Mouse (Mus musculus): ENCODE data around the gene Hsd11b2. TPM values are rescaled to one million over a fixed set of nuclear protein-coding genes. Genes with fewer than 3 reads are reported as not detected.

The Hsd11b2 gene
- polyA plus RNA-seq, 1 experiment from 2014 or later, result 39.3 TPM

GRCm38 (mm10) chr8:105519591-105519990 lies 1.0 kb downstream of the Hsd11b2 start:
- peak overlapping the region; percentile 81 for H3K9ac ChIP-seq (replicated peaks; ENCODE audit: low read length)
- WGBS, result 5% methylated on average over 2 of the region's 2 CpGs
- peak overlapping the region; percentile 87 for H3K27ac ChIP-seq (ENCODE audit: low read length)
- no peaks in the 10 kb centered on the region for H3K27me3 ChIP-seq (ENCODE audit: insufficient read depth, low read length)
- ATAC-seq (ENCODE audit: low FRiP score, low TSS enrichment), result no peak
- peak overlapping the region; percentile 97 for H3K4me2 ChIP-seq (replicated peaks; ENCODE audit: low read depth, low read length)
- H3K36me3 ChIP-seq (ENCODE audit: insufficient read depth, low read length), result 0 out of 2 replicates have a peak, but pooled peaks cover 5% of the 10 kb centered on the region
- H3K4me3 ChIP-seq (ENCODE audit: low read length), result peak overlapping the region; percentile 69
- H3K9me3 ChIP-seq (ENCODE audit: low read length), result no peaks in the 10 kb centered on the region
- peaks cover 72% of the 10 kb centered on the region for H3K4me1 ChIP-seq (ENCODE audit: insufficient read depth, low read length)

DNA sequence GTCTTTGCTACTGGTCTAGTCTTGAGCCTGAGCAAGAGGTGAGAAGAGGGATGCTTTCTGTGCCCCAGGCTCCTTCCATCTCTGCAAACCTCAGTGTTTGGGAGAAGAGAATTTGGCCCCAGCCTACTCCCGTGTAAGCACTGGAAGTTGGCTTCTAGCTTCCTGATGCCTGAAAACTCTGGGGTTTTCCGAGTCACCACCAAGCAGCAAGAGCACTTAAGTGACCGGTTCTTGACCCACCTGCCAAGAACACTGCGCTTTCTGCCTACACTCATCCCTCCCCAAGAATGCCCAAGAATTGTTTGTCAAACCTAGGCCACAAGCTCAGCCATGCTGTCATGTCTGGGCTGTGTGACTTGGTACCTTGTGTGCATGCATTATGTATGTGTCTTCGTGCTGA lies 2.0 kb downstream of the Hsd11b2 start:
- no peaks in the 10 kb centered on the region for H3K9me3 ChIP-seq (ENCODE audit: low read length)
- no peak for ATAC-seq (ENCODE audit: low FRiP score, low TSS enrichment)
- peak overlapping the region; percentile 69 for H3K4me3 ChIP-seq (ENCODE audit: low read length)
- H3K36me3 ChIP-seq (ENCODE audit: insufficient read depth, low read length), result peaks cover 11% of the 10 kb centered on the region; the same call in 1 of the 2 replicates
- peak overlapping the region; percentile 97 for H3K4me2 ChIP-seq (replicated peaks; ENCODE audit: low read depth, low read length)
- H3K27me3 ChIP-seq (ENCODE audit: insufficient read depth, low read length), result no peaks in the 10 kb centered on the region
- WGBS, result 41% methylated on average over 5 of the region's 5 CpGs
- peaks cover 71% of the 10 kb centered on the region for H3K4me1 ChIP-seq (ENCODE audit: insufficient read depth, low read length)
- H3K27ac ChIP-seq (ENCODE audit: low read length), result peak overlapping the region; percentile 40; the same call in 1 of the 2 replicates
- H3K9ac ChIP-seq (replicated peaks; ENCODE audit: low read length), result peak overlapping the region; percentile 81

DNA sequence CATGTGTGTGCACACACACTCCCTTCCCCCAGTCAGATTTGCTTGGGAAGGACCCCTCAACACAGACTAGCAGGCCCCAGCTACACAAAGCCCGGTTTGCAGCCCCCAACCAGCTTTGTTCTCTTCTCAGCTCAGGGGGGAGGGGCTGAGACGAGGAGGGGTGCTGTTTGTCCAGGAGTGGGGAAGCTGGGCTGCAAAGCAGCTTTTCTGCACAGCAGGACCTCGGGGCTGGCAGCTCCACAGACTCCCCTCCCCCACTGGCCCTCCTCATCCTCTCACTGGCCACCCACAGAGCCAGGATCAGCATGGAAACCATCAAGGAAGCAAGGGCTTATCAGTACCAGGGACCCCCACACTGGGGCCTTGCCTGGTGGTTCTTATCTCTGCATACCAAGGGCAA lies 2.5 kb downstream of the Hsd11b2 start:
- Histone ChIP-seq H3K4me3 (ENCODE audit: low read length) (peak overlapping the region; percentile 69; the same call in 1 of the 2 replicates), H3K9me3 (ENCODE audit: low read length) (no peaks in the 10 kb centered on the region), H3K4me1 (ENCODE audit: insufficient read depth, low read length) (peaks cover 70% of the 10 kb centered on the region), H3K36me3 (ENCODE audit: insufficient read depth, low read length) (peaks cover 11% of the 10 kb centered on the region; the same call in 1 of the 2 replicates), H3K27ac (ENCODE audit: low read length) (peak overlapping the region; percentile 33; the same call in 1 of the 2 replicates), H3K4me2 (replicated peaks; ENCODE audit: low read depth, low read length) (peak overlapping the region; percentile 97), H3K27me3 (ENCODE audit: insufficient read depth, low read length) (no peaks in the 10 kb centered on the region), H3K9ac (replicated peaks; ENCODE audit: low read length) (no peak overlapping the region; the same call in 1 of the 2 replicates)
- no peak for ATAC-seq (ENCODE audit: low FRiP score, low TSS enrichment)
- WGBS, result 0% methylated on average over 3 of the region's 3 CpGs

DNA sequence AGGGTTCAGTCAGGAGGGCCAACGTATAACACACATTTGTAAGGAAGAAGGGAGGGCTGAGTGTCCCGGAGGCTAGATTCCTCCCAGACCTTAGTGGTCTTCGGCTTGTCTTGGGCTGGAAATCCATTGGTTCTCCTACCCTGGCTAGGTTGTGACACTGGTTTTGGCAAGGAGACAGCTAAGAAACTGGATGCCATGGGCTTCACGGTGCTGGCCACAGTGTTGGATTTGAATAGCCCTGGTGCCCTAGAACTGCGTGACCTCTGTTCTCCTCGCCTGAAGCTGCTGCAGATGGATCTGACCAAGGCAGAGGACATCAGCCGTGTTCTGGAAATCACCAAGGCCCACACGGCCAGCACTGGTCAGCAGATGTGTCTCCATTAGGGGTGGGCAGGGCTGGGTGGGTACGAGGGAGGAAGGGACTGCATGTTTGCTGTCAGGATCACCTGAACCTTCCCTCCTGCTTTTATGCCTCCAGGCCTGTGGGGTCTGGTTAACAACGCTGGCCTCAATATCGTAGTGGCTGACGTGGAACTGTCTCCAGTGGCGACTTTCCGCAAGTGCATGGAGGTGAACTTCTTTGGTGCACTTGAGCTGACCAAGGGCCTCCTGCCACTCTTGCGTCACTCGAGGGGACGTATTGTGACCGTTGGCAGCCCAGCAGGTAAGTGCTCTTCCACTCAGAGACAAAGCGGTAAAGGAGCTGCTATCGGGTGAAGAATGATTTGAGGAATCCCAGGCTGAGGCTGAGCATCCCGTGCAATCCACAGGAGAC lies 3.6 kb downstream of the Hsd11b2 start:
- no peak overlapping the region for H3K4me2 ChIP-seq (replicated peaks; ENCODE audit: low read depth, low read length)
- no peak for ATAC-seq (ENCODE audit: low FRiP score, low TSS enrichment)
- H3K4me3 ChIP-seq (ENCODE audit: low read length), result no peak overlapping the region
- H3K27me3 ChIP-seq (ENCODE audit: insufficient read depth, low read length), result no peaks in the 10 kb centered on the region
- H3K4me1 ChIP-seq (ENCODE audit: insufficient read depth, low read length), result peaks cover 58% of the 10 kb centered on the region
- H3K9me3 ChIP-seq (ENCODE audit: low read length), result no peaks in the 10 kb centered on the region
- peaks cover 11% of the 10 kb centered on the region; the same call in 1 of the 2 replicates for H3K36me3 ChIP-seq (ENCODE audit: insufficient read depth, low read length)
- WGBS, result 67% methylated on average over 21 of the region's 21 CpGs
- H3K27ac ChIP-seq (ENCODE audit: low read length), result 0 out of 2 replicates have a peak overlapping the region, but pooled peaks have one; percentile 33
- H3K9ac ChIP-seq (replicated peaks; ENCODE audit: low read length), result no peak overlapping the region

DNA sequence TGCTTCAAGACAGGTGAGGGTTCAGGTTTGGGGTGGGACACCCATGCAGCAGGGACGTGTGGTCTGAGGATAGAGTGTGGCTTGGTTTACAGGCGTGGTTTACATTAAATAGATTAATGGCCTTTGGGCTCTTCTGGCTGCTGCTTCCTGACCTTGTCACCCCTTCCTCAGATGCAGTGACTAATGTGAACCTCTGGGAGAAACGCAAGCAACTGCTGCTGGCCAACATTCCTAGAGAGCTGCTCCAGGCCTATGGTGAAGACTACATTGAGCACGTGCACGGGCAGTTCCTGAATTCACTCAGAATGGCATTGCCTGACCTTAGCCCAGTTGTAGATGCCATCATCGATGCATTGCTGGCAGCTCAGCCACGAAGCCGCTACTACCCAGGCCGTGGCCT lies 4.3 kb downstream of the Hsd11b2 start:
- peaks cover 51% of the 10 kb centered on the region for H3K4me1 ChIP-seq (ENCODE audit: insufficient read depth, low read length)
- peaks cover 11% of the 10 kb centered on the region; the same call in 1 of the 2 replicates for H3K36me3 ChIP-seq (ENCODE audit: insufficient read depth, low read length)
- no peak overlapping the region for H3K4me2 ChIP-seq (replicated peaks; ENCODE audit: low read depth, low read length)
- H3K4me3 ChIP-seq (ENCODE audit: low read length), result no peak overlapping the region
- H3K27me3 ChIP-seq (ENCODE audit: insufficient read depth, low read length), result no peaks in the 10 kb centered on the region
- 44% methylated on average over 9 of the region's 9 CpGs for WGBS
- ATAC-seq (ENCODE audit: low FRiP score, low TSS enrichment), result no peak
- no peak overlapping the region for H3K27ac ChIP-seq (ENCODE audit: low read length)
- H3K9ac ChIP-seq (replicated peaks; ENCODE audit: low read length), result no peak overlapping the region
- no peaks in the 10 kb centered on the region for H3K9me3 ChIP-seq (ENCODE audit: low read length)

DNA sequence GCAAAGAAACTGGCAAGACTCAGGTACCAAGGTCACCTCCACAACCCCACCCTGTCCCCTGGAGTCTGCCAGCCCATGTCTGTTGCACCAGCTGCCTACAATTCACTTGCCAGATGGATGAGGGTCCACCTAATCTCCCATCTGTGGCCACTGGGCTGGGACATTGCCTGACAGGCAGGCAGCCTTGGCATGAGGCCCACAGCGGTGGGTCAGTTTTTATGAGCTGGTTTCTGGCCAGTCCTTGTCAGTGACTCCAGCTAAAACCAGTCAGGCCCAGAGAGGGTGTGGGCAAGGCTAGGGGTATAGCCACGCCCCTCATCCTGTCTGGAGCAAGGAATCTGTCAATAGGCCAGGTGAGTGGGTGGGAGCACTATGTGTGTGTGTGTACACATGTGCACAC lies 8.6 kb downstream of the Hsd11b2 start:
- H3K27me3 ChIP-seq (ENCODE audit: insufficient read depth, low read length), result no peaks in the 10 kb centered on the region
- WGBS, result 57% methylated on average over 2 of the region's 2 CpGs
- H3K9me3 ChIP-seq (ENCODE audit: low read length), result no peaks in the 10 kb centered on the region
- H3K4me2 ChIP-seq (replicated peaks; ENCODE audit: low read depth, low read length), result no peak overlapping the region
- H3K27ac ChIP-seq (ENCODE audit: low read length), result peak overlapping the region; percentile 52; the same call in 1 of the 2 replicates
- ATAC-seq (ENCODE audit: low FRiP score, low TSS enrichment), result peak; percentile 59
- peaks cover 18% of the 10 kb centered on the region; the same call in 1 of the 2 replicates for H3K36me3 ChIP-seq (ENCODE audit: insufficient read depth, low read length)
- peaks cover 34% of the 10 kb centered on the region for H3K4me1 ChIP-seq (ENCODE audit: insufficient read depth, low read length)
- no peak overlapping the region for H3K9ac ChIP-seq (replicated peaks; ENCODE audit: low read length)
- no peak overlapping the region for H3K4me3 ChIP-seq (ENCODE audit: low read length)

- Histone ChIP-seq H3K9ac (replicated peaks; ENCODE audit: low read length) (no peak overlapping the region), H3K4me1 (ENCODE audit: insufficient read depth, low read length) (peaks cover 35% of the 10 kb centered on the region), H3K4me3 (ENCODE audit: low read length) (no peak overlapping the region), H3K4me2 (replicated peaks; ENCODE audit: low read depth, low read length) (no peak overlapping the region), H3K36me3 (ENCODE audit: insufficient read depth, low read length) (peaks cover 18% of the 10 kb centered on the region; the same call in 1 of the 2 replicates), H3K9me3 (ENCODE audit: low read length) (no peaks in the 10 kb centered on the region), H3K27me3 (ENCODE audit: insufficient read depth, low read length) (no peaks in the 10 kb centered on the region), H3K27ac (ENCODE audit: low read length) (0 out of 2 replicates have a peak overlapping the region, but pooled peaks have one; percentile 37)
- 95% methylated on average over 1 of the region's 1 CpGs for WGBS
- no peak for ATAC-seq (ENCODE audit: low FRiP score, low TSS enrichment)
These were observed 9.7 kb downstream of the Hsd11b2 start for GRCm38 (mm10) chr8:105528206-105528605.

GRCm38 (mm10) chr8:105529271-105529670 lies 10.7 kb downstream of the Hsd11b2 start:
- Histone ChIP-seq H3K27me3 (ENCODE audit: insufficient read depth, low read length) (no peaks in the 10 kb centered on the region), H3K4me1 (ENCODE audit: insufficient read depth, low read length) (peaks cover 41% of the 10 kb centered on the region), H3K4me2 (replicated peaks; ENCODE audit: low read depth, low read length) (no peak overlapping the region), H3K9me3 (ENCODE audit: low read length) (no peaks in the 10 kb centered on the region), H3K9ac (replicated peaks; ENCODE audit: low read length) (no peak overlapping the region), H3K27ac (ENCODE audit: low read length) (peak overlapping the region; percentile 27), H3K36me3 (ENCODE audit: insufficient read depth, low read length) (peaks cover 14% of the 10 kb centered on the region; the same call in 1 of the 2 replicates), H3K4me3 (ENCODE audit: low read length) (no peak overlapping the region)
- WGBS, result 52% methylated on average over 3 of the region's 3 CpGs
- ATAC-seq (ENCODE audit: low FRiP score, low TSS enrichment), result no peak

DNA sequence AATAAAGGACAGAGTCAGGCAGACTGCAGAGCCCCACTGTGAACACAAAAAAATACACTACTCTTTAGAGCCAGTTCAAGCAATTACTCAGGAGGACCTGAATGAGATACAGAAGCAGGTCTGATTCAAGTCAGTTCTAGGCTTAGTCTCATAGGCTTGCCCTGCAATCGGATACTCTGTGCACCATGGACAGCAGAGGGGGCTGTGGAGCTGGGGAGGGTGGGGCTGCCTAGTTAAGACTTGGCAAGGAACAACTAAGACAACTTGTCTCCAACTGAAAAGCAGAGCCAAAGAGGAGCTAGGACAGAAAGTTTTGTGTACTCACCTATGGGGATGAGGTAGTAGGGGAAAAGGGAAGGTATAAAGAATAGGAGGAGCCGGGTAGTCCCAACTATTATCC lies 13.2 kb downstream of the Hsd11b2 start:
- no peak overlapping the region for H3K4me3 ChIP-seq (ENCODE audit: low read length)
- H3K4me2 ChIP-seq (replicated peaks; ENCODE audit: low read depth, low read length), result no peak overlapping the region
- H3K9ac ChIP-seq (replicated peaks; ENCODE audit: low read length), result no peak overlapping the region
- no peak for ATAC-seq (ENCODE audit: low FRiP score, low TSS enrichment)
- no peaks in the 10 kb centered on the region for H3K27me3 ChIP-seq (ENCODE audit: insufficient read depth, low read length)
- peaks cover 43% of the 10 kb centered on the region for H3K4me1 ChIP-seq (ENCODE audit: insufficient read depth, low read length)
- WGBS, result 70% methylated on average over 2 of the region's 2 CpGs
- peaks cover 9% of the 10 kb centered on the region; the same call in 1 of the 2 replicates for H3K36me3 ChIP-seq (ENCODE audit: insufficient read depth, low read length)
- no peaks in the 10 kb centered on the region for H3K9me3 ChIP-seq (ENCODE audit: low read length)
- H3K27ac ChIP-seq (ENCODE audit: low read length), result no peak overlapping the region

GRCm38 (mm10) chr8:105533439-105533838 lies 14.9 kb downstream of the Hsd11b2 start:
- Histone ChIP-seq H3K9ac (replicated peaks; ENCODE audit: low read length) (peak overlapping the region; percentile 26; the same call in 1 of the 2 replicates), H3K9me3 (ENCODE audit: low read length) (no peaks in the 10 kb centered on the region), H3K36me3 (ENCODE audit: insufficient read depth, low read length) (peaks cover 24% of the 10 kb centered on the region), H3K4me3 (ENCODE audit: low read length) (no peak overlapping the region), H3K4me2 (replicated peaks; ENCODE audit: low read depth, low read length) (no peak overlapping the region), H3K27ac (ENCODE audit: low read length) (peak overlapping the region; percentile 84), H3K4me1 (ENCODE audit: insufficient read depth, low read length) (peaks cover 42% of the 10 kb centered on the region), H3K27me3 (ENCODE audit: insufficient read depth, low read length) (no peaks in the 10 kb centered on the region)
- peak; percentile 72 for ATAC-seq (ENCODE audit: low FRiP score, low TSS enrichment)
- 5% methylated on average over 2 of the region's 2 CpGs for WGBS
